In genomic region chr17:56066451-56066850, GRCm38 (mm10) we compare ENCODE assay signal across 26 mouse cellular contexts.
"Had no signal": no experiment of that assay in that cellular context is flagged by ENCODE, and none has a peak within 500 bp of the region (broad histone marks: within the 10 kb centered on the region; RNA-seq: fewer than 3 reads in every experiment).

No protein-coding gene starts in this region.

- H3K4me2 ChIP-seq: limb, embryonic 13.5 days; liver, embryonic 12.5 days; liver, embryonic 15.5 days; lung, embryonic 15.5 days; midbrain, embryonic 12.5 days; midbrain, embryonic 15.5 days; neural tube, embryonic 12.5 days; neural tube, embryonic 15.5 days had no signal

- H3K4me3 ChIP-seq: layer of hippocampus, adult 2 months; limb, embryonic 10.5 days; limb, embryonic 13.5 days; liver, embryonic 12.5 days; liver, embryonic 15.5 days; lung, embryonic 15.5 days; midbrain, embryonic 12.5 days; midbrain, embryonic 15.5 days; neural tube, embryonic 12.5 days; neural tube, embryonic 15.5 days had no signal

- H3K9ac ChIP-seq: limb, embryonic 13.5 days; liver, embryonic 12.5 days; liver, embryonic 15.5 days; lung, embryonic 15.5 days; midbrain, embryonic 12.5 days; midbrain, embryonic 15.5 days; neural tube, embryonic 12.5 days; neural tube, embryonic 15.5 days had no signal

- H3K9me3 ChIP-seq: limb, embryonic 10.5 days; limb, embryonic 13.5 days; liver, embryonic 12.5 days; liver, embryonic 15.5 days; lung, embryonic 15.5 days; midbrain, embryonic 12.5 days; midbrain, embryonic 15.5 days; neural tube, embryonic 12.5 days; neural tube, embryonic 15.5 days had no signal

- ATAC-seq: liver, embryonic 12.5 days; midbrain, embryonic 15.5 days had no signal

- H3K27ac ChIP-seq: kidney, postnatal 0 days; layer of hippocampus, adult 2 months; limb, embryonic 10.5 days; limb, embryonic 13.5 days; liver, embryonic 12.5 days; liver, embryonic 15.5 days; lung, embryonic 15.5 days; midbrain, embryonic 12.5 days; midbrain, embryonic 15.5 days; neural tube, embryonic 12.5 days; neural tube, embryonic 15.5 days; stomach, postnatal 0 days had no signal

- DNase-seq: kidney, adult 18-20 months; kidney, adult 9 months; kidney, postnatal 25 days; layer of hippocampus, adult 9-11 months; liver; lung, adult 18-20 months; lung, postnatal 10 days; lung, postnatal 36 days; right cerebral cortex, adult 18-20 months; right cerebral cortex, postnatal 14 days; right cerebral cortex, postnatal 4 days; thymus, adult 2 months; thymus, postnatal 14 days; thymus, postnatal 4 days had no signal

- H3K4me1 ChIP-seq: limb, embryonic 10.5 days; limb, embryonic 13.5 days; lung, embryonic 15.5 days; midbrain, embryonic 12.5 days; midbrain, embryonic 15.5 days; neural tube, embryonic 12.5 days; neural tube, embryonic 15.5 days had no signal

- H3K27me3 ChIP-seq: limb, embryonic 13.5 days; liver, embryonic 12.5 days; liver, embryonic 15.5 days; lung, embryonic 15.5 days; midbrain, embryonic 12.5 days; midbrain, embryonic 15.5 days; neural tube, embryonic 12.5 days; neural tube, embryonic 15.5 days had no signal
